Mouse (Mus musculus): ENCODE data around the gene Adcy5. TPM values are rescaled to one million over a fixed set of nuclear protein-coding genes. Genes with fewer than 3 reads are reported as not detected.

Gene Adcy5
- total RNA-seq, 1 experiment from 2014 or later: not detected

GRCm38 (mm10) chr16:35190777-35191176, 36.1 kb downstream of the Adcy5 start:
- ATAC-seq (replicated peaks in 1 of 2; ENCODE audit: insufficient read depth in 1 of 2, low FRiP score in 2 of 2, low TSS enrichment in 1 of 2, low read depth in 1 of 2, poor library complexity in 2 of 2, severe bottlenecking in 2 of 2): no peak

- no peak for ATAC-seq (replicated peaks in 1 of 2; ENCODE audit: insufficient read depth in 1 of 2, low FRiP score in 2 of 2, low TSS enrichment in 1 of 2, low read depth in 1 of 2, poor library complexity in 2 of 2, severe bottlenecking in 2 of 2)
These were observed 36.6 kb downstream of the Adcy5 start for GRCm38 (mm10) chr16:35191271-35191670.

GRCm38 (mm10) chr16:35192471-35192870, 37.8 kb downstream of the Adcy5 start:
- ATAC-seq (replicated peaks in 1 of 2; ENCODE audit: insufficient read depth in 1 of 2, low FRiP score in 2 of 2, low TSS enrichment in 1 of 2, low read depth in 1 of 2, poor library complexity in 2 of 2, severe bottlenecking in 2 of 2): no peak

- no peak for ATAC-seq (replicated peaks in 1 of 2; ENCODE audit: insufficient read depth in 1 of 2, low FRiP score in 2 of 2, low TSS enrichment in 1 of 2, low read depth in 1 of 2, poor library complexity in 2 of 2, severe bottlenecking in 2 of 2)
These were observed 38.7 kb downstream of the Adcy5 start for GRCm38 (mm10) chr16:35193357-35193756.

GRCm38 (mm10) chr16:35199721-35200431, 45.2 kb downstream of the Adcy5 start:
- no peak for ATAC-seq (replicated peaks in 1 of 2; ENCODE audit: insufficient read depth in 1 of 2, low FRiP score in 2 of 2, low TSS enrichment in 1 of 2, low read depth in 1 of 2, poor library complexity in 2 of 2, severe bottlenecking in 2 of 2)

GRCm38 (mm10) chr16:35200432-35201142, 45.9 kb downstream of the Adcy5 start:
- ATAC-seq (replicated peaks in 1 of 2; ENCODE audit: insufficient read depth in 1 of 2, low FRiP score in 2 of 2, low TSS enrichment in 1 of 2, low read depth in 1 of 2, poor library complexity in 2 of 2, severe bottlenecking in 2 of 2): no peak

GRCm38 (mm10) chr16:35201281-35201680, 46.6 kb downstream of the Adcy5 start:
- no peak for ATAC-seq (replicated peaks in 1 of 2; ENCODE audit: insufficient read depth in 1 of 2, low FRiP score in 2 of 2, low TSS enrichment in 1 of 2, low read depth in 1 of 2, poor library complexity in 2 of 2, severe bottlenecking in 2 of 2)

- no peak for ATAC-seq (replicated peaks in 1 of 2; ENCODE audit: insufficient read depth in 1 of 2, low FRiP score in 2 of 2, low TSS enrichment in 1 of 2, low read depth in 1 of 2, poor library complexity in 2 of 2, severe bottlenecking in 2 of 2)
These were observed 48.8 kb downstream of the Adcy5 start for GRCm38 (mm10) chr16:35203511-35203910.

- no peak for ATAC-seq (replicated peaks in 1 of 2; ENCODE audit: insufficient read depth in 1 of 2, low FRiP score in 2 of 2, low TSS enrichment in 1 of 2, low read depth in 1 of 2, poor library complexity in 2 of 2, severe bottlenecking in 2 of 2)
These were observed 51.0 kb downstream of the Adcy5 start for GRCm38 (mm10) chr16:35205681-35206080.

- no peak for ATAC-seq (replicated peaks in 1 of 2; ENCODE audit: insufficient read depth in 1 of 2, low FRiP score in 2 of 2, low TSS enrichment in 1 of 2, low read depth in 1 of 2, poor library complexity in 2 of 2, severe bottlenecking in 2 of 2)
These were observed 51.7 kb downstream of the Adcy5 start for GRCm38 (mm10) chr16:35206426-35206825.

GRCm38 (mm10) chr16:35208796-35209195, 54.1 kb downstream of the Adcy5 start:
- ATAC-seq (replicated peaks in 1 of 2; ENCODE audit: insufficient read depth in 1 of 2, low FRiP score in 2 of 2, low TSS enrichment in 1 of 2, low read depth in 1 of 2, poor library complexity in 2 of 2, severe bottlenecking in 2 of 2): no peak

GRCm38 (mm10) chr16:35209753-35210152, 55.1 kb downstream of the Adcy5 start:
- ATAC-seq (replicated peaks in 1 of 2; ENCODE audit: insufficient read depth in 1 of 2, low FRiP score in 2 of 2, low TSS enrichment in 1 of 2, low read depth in 1 of 2, poor library complexity in 2 of 2, severe bottlenecking in 2 of 2): no peak

- ATAC-seq (replicated peaks in 1 of 2; ENCODE audit: insufficient read depth in 1 of 2, low FRiP score in 2 of 2, low TSS enrichment in 1 of 2, low read depth in 1 of 2, poor library complexity in 2 of 2, severe bottlenecking in 2 of 2): no peak
These were observed 60.4 kb downstream of the Adcy5 start for GRCm38 (mm10) chr16:35215047-35215446.

- no peak for ATAC-seq (replicated peaks in 1 of 2; ENCODE audit: insufficient read depth in 1 of 2, low FRiP score in 2 of 2, low TSS enrichment in 1 of 2, low read depth in 1 of 2, poor library complexity in 2 of 2, severe bottlenecking in 2 of 2)
These were observed 60.8 kb downstream of the Adcy5 start for GRCm38 (mm10) chr16:35215498-35215897.

- ATAC-seq (replicated peaks in 1 of 2; ENCODE audit: insufficient read depth in 1 of 2, low FRiP score in 2 of 2, low TSS enrichment in 1 of 2, low read depth in 1 of 2, poor library complexity in 2 of 2, severe bottlenecking in 2 of 2): no peak
These were observed 62.3 kb downstream of the Adcy5 start for GRCm38 (mm10) chr16:35216826-35217491.

- ATAC-seq (replicated peaks in 1 of 2; ENCODE audit: insufficient read depth in 1 of 2, low FRiP score in 2 of 2, low TSS enrichment in 1 of 2, low read depth in 1 of 2, poor library complexity in 2 of 2, severe bottlenecking in 2 of 2): no peak
These were observed 65.7 kb downstream of the Adcy5 start for GRCm38 (mm10) chr16:35220412-35220811.

GRCm38 (mm10) chr16:35221581-35221980, 66.9 kb downstream of the Adcy5 start:
- no peak for ATAC-seq (replicated peaks in 1 of 2; ENCODE audit: insufficient read depth in 1 of 2, low FRiP score in 2 of 2, low TSS enrichment in 1 of 2, low read depth in 1 of 2, poor library complexity in 2 of 2, severe bottlenecking in 2 of 2)

- ATAC-seq (replicated peaks in 1 of 2; ENCODE audit: insufficient read depth in 1 of 2, low FRiP score in 2 of 2, low TSS enrichment in 1 of 2, low read depth in 1 of 2, poor library complexity in 2 of 2, severe bottlenecking in 2 of 2): peak; percentile 38 to 69
These were observed 69.3 kb downstream of the Adcy5 start for GRCm38 (mm10) chr16:35223930-35224329.
